Mouse (Mus musculus) spleen, postnatal 36 days (tissue): Measurements from ENCODE around the gene Prrt2.
A peak's percentile ranks its signal among the peaks of the same experiment; 100 is the strongest.

ENCODE experiments used
- DNase-seq, 2 experiments: peaks; one replicate each; pipeline ENCODE4 v3.0.0; 2022; ENCODE audit warnings: low spot score in 2 of 2, mixed read lengths in 1 of 2

Gene Prrt2

GRCm38 (mm10) chr7:127020901-127021562, at the start of gene Prrt2, which contains the start of gene Gm42742:
Prrt2 (minus strand) TSS chr7:127021211.
Gm42742 (minus strand) TSS chr7:127021097.
- peak in 1 of 2 experiments; percentile 51 for DNase-seq

- DNase-seq, result no peak
These were observed 45.3 kb upstream of the Prrt2 start for GRCm38 (mm10) chr7:127066317-127066716.

GRCm38 (mm10) chr7:127065538-127065937, 44.5 kb upstream of the Prrt2 start:
- no peak for DNase-seq

GRCm38 (mm10) chr7:127055026-127055585, 34.1 kb upstream of the Prrt2 start:
- no peak for DNase-seq

GRCm38 (mm10) chr7:127041851-127042672, 21.1 kb upstream of the Prrt2 start, which contains the start of gene Kif22:
Kif22 (minus strand) TSS chr7:127042471.
- DNase-seq, result peak; percentile 84 to 90

GRCm38 (mm10) chr7:127031244-127031643, 10.2 kb upstream of the Prrt2 start:
- DNase-seq, result no peak

GRCm38 (mm10) chr7:127030172-127030571, 9.2 kb upstream of the Prrt2 start:
- DNase-seq, result no peak

- DNase-seq, result no peak
These were observed 6.9 kb upstream of the Prrt2 start for GRCm38 (mm10) chr7:127027885-127028284.

- DNase-seq, result peak; percentile 99
These were observed 6.1 kb upstream of the Prrt2 start, which contains the start of gene Maz for GRCm38 (mm10) chr7:127026984-127027726. Maz (minus strand) TSS chr7:127027037.

- peak in 1 of 2 experiments; percentile 78 for DNase-seq
These were observed 5.6 kb upstream of the Prrt2 start for GRCm38 (mm10) chr7:127026616-127026983.

- peak; percentile 70 to 73 for DNase-seq
These were observed 5.2 kb upstream of the Prrt2 start for GRCm38 (mm10) chr7:127026161-127026600.

GRCm38 (mm10) chr7:127025556-127026160, 4.6 kb upstream of the Prrt2 start:
- DNase-seq, result peak in 1 of 2 experiments; percentile 50

- peak; percentile 83 to 85 for DNase-seq
These were observed 3.9 kb upstream of the Prrt2 start for GRCm38 (mm10) chr7:127024755-127025555.

GRCm38 (mm10) chr7:127023896-127024690, 3.1 kb upstream of the Prrt2 start:
- peak in 1 of 2 experiments; percentile 36 for DNase-seq

- no peak for DNase-seq
These were observed 2.3 kb upstream of the Prrt2 start for GRCm38 (mm10) chr7:127023272-127023691.

- no peak for DNase-seq
These were observed 1.7 kb upstream of the Prrt2 start for GRCm38 (mm10) chr7:127022528-127023271.

GRCm38 (mm10) chr7:127021563-127022527, 834 bp upstream of the Prrt2 start:
- DNase-seq, result no peak

GRCm38 (mm10) chr7:127020491-127020890, 520 bp downstream of the Prrt2 start:
- no peak for DNase-seq
